Mouse (Mus musculus): ENCODE results near the gene Rbpms2.

Gene Rbpms2

DNA sequence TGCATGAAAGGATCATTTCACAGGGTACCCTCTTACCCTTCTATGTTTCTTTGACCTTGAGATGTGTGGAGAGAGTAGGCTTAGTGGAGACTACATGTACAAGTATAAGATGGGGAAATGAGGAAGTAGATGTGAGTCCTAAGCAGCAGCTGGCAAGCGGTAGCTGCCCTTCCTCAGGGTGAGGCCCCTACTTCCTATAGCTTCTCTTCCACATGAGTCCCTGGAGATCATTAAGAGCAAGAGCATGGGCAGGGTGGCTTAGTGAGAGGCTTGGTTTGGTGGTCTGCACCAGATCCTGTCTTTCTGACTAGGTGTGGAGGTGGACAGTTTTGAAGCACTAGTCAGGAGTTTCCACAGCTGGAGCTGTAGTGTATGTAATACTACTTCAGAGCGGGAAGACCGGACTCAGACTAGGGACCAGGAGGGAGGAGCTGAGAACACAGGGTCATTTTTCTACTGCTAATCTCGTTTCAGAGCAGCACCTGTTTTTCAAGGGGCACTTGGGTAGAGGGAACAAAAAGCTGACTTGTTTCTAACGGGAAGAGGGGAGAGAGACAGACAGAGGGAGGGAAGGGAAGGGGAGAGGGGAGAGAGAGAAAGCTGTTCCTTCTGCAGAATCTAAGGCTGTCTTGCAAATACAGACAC is 63.6 kb downstream of the Rbpms2 start:
- DNase-seq (ENCODE audit: extremely low read depth, low read depth, low spot score), result no peak

DNA sequence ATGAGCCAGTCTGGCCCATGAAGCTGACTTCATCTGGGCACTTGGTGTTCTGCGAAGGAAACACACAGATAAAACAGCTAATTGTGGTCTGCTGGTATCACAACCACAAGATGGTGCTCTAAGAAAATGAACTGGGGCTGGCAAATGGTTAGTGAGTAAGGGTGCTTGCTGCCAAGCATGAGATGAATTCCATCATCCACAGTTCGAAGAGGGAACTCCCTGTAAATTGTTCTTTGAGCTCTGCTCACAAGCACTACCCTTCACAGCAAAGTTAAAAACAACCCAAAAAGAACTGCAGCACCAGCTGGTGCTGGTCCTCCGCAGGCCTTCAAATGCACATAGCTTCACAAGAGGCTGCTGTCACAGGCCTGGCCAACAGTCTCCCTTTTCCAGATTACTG is 66.2 kb downstream of the Rbpms2 start:
- no peak for DNase-seq (ENCODE audit: extremely low read depth, low read depth, low spot score)

DNA sequence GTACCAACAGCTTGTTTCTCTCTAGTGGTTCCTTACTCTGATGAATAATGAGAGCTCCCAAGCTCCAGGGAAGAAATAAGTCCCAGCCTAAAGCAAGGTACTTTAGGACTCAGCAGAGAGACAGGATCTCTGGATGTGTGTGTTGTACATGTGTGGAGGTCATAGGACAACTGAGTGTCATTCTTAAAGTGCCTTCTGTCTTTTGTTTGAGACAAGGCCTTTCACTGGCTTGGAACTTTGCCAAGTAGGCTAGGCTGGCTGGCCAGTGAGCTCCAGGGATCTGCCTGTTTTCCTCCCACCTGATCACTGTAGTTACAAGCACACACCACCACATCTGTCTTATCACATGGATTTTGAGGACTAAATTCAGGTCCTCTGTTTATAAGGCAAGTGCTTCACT is 66.9 kb downstream of the Rbpms2 start:
- no peak for DNase-seq (ENCODE audit: extremely low read depth, low read depth, low spot score)

DNA sequence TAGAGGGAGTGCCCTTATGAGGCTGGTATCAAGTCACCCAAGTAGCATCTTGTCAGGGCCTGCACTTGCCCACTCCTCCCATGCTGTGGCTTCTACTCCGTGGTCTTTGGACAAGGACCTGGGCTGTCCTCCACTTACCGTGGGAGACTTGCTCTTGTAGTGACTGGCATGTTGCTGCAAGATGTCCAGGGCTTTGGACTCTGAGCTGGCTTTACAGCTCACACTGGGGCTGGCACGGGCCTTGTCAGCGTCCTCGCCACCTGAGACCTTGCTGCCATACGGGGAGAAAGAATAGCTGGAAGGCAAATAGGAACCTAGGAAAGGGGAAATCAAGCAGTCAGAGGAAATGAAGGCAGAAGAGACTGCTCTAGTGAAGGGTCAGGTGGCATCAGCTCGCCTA is 67.9 kb downstream of the Rbpms2 start:
- no peak for DNase-seq (ENCODE audit: extremely low read depth, low read depth, low spot score)

DNA sequence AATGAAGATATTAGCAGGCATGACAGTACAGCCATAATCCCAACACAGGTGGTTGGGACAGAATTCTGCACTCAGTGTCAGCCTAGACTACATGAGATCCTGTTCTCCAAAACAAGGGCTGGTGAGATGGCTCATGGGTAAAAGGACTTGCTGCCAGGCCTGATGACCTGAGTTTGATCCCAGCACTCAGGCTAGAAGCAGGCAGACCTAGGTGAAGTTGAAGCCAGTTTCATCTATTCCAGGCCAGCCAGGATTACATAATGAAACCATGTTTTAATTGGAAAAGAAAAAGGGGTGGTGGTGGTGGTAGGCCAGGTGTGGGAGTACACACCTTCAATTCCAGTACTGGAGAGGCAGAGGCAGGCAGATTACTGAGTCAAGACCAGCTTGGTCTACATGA is 68.5 kb downstream of the Rbpms2 start:
- DNase-seq (ENCODE audit: extremely low read depth, low read depth, low spot score), result no peak

DNA sequence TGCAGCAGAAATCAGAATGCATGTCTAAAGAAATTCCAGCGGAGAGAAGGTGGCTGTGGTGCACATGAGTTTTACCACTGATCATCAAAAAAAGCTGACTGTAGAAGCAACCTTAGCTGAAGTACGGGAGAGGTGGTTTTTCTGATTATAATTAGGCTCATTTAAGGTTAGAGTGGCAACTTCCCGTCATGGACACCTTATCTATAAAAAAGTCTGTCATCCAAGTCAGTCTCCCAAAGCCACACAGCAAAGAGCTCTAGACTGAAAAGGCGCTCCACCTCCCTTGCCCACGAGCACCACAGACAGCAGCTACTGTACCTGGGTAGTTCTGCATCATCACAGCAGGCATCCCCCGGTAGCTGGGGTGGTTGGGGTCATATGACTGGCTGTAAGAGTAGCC is 71.1 kb downstream of the Rbpms2 start:
- no peak for DNase-seq (ENCODE audit: extremely low read depth, low read depth, low spot score)

DNA sequence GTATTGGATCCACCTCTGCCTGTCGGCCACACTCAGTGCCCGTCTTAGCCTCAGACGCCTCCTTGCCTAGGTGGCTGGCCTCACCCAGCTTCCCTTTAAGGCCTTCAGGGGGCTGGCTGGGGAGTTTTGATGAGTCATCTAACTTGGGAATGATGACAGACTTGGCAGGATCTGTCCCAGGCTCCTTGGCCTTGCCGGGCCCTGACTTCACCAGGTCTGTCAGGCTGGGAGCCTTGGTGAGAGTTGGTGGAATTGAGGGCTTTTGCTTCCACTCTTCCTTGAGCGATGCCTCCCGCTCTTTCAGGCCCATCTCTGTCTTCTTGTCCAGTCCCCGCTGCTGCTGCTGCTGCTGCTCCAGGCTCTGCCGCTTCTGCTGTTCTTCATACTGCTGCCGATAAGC is 72.8 kb downstream of the Rbpms2 start:
- no peak for DNase-seq (ENCODE audit: extremely low read depth, low read depth, low spot score)

DNA sequence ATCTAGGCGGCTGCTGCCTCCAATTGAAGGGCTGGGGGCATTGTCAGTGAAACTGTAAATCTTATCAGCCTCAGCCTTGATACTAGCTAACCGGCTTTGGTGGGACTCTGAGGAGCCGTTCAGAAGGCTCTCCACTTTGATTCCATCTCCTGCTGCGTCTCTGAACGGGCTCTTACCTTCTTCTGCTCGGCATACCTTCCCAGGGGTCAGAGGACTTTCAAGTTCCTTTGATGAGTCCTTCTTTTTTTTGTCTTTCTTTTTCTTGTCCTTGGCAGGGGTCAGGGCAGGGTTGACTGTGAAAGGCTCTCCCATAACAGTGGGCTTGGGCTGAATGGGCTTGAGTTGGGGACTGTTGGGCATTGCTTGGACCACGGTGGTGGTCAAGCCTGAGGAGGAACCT is 73.8 kb downstream of the Rbpms2 start:
- DNase-seq (ENCODE audit: extremely low read depth, low read depth, low spot score), result no peak

DNA sequence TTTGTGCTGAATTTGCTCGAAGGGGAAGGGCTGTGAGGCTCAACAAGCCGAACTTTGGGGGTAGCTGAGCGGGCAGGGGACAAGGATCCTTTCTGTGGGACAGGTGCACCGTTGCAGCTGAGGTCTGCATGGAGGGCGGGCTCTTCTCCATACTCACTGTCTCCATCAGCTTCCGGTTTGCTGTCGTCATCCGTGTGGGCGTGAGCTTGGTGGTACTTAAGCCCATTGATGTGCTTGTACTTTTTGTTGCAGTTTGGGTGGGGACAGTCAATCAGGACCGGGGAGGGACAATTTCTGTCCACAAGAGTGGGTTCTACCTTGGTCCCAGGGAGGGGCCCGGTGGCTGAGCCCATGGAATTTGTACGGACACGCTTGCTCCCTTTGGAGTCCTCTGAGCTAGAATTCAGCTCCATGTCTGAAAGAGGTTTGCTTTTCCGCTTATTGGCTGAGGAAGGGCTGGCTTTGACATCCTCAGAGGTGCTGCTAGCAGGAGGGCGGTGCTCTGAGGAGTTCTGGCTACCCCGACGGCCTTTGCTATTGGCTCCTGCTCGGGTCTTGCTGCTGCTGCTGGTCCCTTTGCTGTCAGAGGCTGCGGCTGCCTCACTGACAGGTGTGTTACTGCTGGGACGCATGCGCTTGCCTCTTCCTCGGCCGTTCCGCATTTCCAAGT is 74.6 kb downstream of the Rbpms2 start:
- no peak for DNase-seq (ENCODE audit: extremely low read depth, low read depth, low spot score)

Data from fat pad, adult 2 months (tissue).